Mouse (Mus musculus) CH12.LX (cell line): ENCODE measurements around the gene Prap1. TPM values are rescaled to one million over a fixed set of nuclear protein-coding genes. Genes with fewer than 3 reads are reported as not detected.
A peak's percentile ranks its signal among the peaks of the same experiment; 100 is the strongest.

Source experiments
- DNase-seq: peaks from one replicate; pipeline ENCODE4 v3.0.0-alpha.2; 2013; ENCODE audit errors: extremely low read depth
- H3K27ac ChIP-seq: 2 replicates; pipeline ENCODE4 v1.5.1; 2012; ENCODE audit warnings: low read depth, mild to moderate bottlenecking, control low read depth, moderate library complexity; ENCODE audit not compliant: insufficient read depth
- H3K27me3 ChIP-seq: replicated peaks from 2 replicates; pipeline ENCODE3; 2012; ENCODE audit warnings: inconsistent platforms
- H3K36me3 ChIP-seq, 2 experiments: replicated peaks in 1 of 2; 2 replicates each; pipeline versions ENCODE3 to v1.6.1; 2012; ENCODE audit warnings: inconsistent platforms in 1 of 2, low read length in 1 of 2, mild to moderate bottlenecking in 1 of 2, mixed read lengths in 1 of 2, moderate library complexity in 1 of 2; ENCODE audit not compliant: control insufficient read depth in 1 of 2, insufficient read depth in 1 of 2
- H3K4me1 ChIP-seq, 2 experiments: 2 replicates each; pipeline ENCODE4 v1.6.1; 2012; ENCODE audit warnings: inconsistent platforms in 1 of 2, moderate library complexity in 1 of 2; ENCODE audit not compliant: insufficient read depth in 2 of 2, control insufficient read depth in 1 of 2
- H3K4me2 ChIP-seq: 2 replicates; pipeline ENCODE4 v1.6.1; 2012; ENCODE audit warnings: low read depth, mild to moderate bottlenecking, control low read depth; ENCODE audit not compliant: poor library complexity, insufficient read depth, severe bottlenecking
- H3K4me3 ChIP-seq, 3 experiments: fragments of 150-350 bp in 1 of 3; sonication (generic) in 1 of 3; replicated peaks in 1 of 3; 2 replicates each; pipeline versions ENCODE3 to v1.5.1; 2011 to 2012; ENCODE audit warnings: low read depth in 2 of 3, low read length in 2 of 3, mild to moderate bottlenecking in 2 of 3, moderate library complexity in 2 of 3, control low read depth in 1 of 3, improper control_type of control experiment in 1 of 3, inconsistent platforms in 1 of 3, mixed read lengths in 1 of 3; ENCODE audit not compliant: poor library complexity in 1 of 3
- H3K79me2 ChIP-seq: replicated peaks from 2 replicates; pipeline ENCODE4 v1.6.1; 2012; ENCODE audit warnings: mild to moderate bottlenecking, moderate library complexity; ENCODE audit not compliant: control insufficient read depth, poor library complexity, insufficient read depth, severe bottlenecking; ENCODE audit errors: extremely low read depth
- H3K9ac ChIP-seq: 2 replicates; pipeline ENCODE4 v1.6.1; 2012; ENCODE audit warnings: low read depth, mild to moderate bottlenecking, control low read depth, moderate library complexity; ENCODE audit not compliant: insufficient read depth
- H3K9me3 ChIP-seq: replicated peaks from 2 replicates; pipeline ENCODE3; 2012; ENCODE audit warnings: low read length, inconsistent platforms, mixed read lengths
- CHD1 ChIP-seq: IDR thresholded peaks from 2 replicates; pipeline ENCODE4 v1.6.1; 2012; ENCODE audit warnings: low read depth, low read length, improper control_type of control experiment, inconsistent platforms
- CTCF ChIP-seq, 2 experiments: IDR thresholded peaks in 1 of 2; conservative IDR thresholded peaks in 1 of 2; 2 replicates each; pipeline ENCODE4 v1.5.1; 2011 to 2012; ENCODE audit warnings: low read depth in 2 of 2, low read length in 2 of 2, improper control_type of control experiment in 1 of 2, inconsistent platforms in 1 of 2, mild to moderate bottlenecking in 1 of 2, moderate library complexity in 1 of 2
- E2F4 ChIP-seq: IDR thresholded peaks from 2 replicates; pipeline ENCODE4 v1.6.1; 2011; ENCODE audit warnings: low read depth, low read length, improper control_type of control experiment; ENCODE audit not compliant: insufficient replicate concordance
- ELF1 ChIP-seq: IDR thresholded peaks from 2 replicates; pipeline ENCODE4 v1.6.1; 2014; ENCODE audit warnings: low read depth, mild to moderate bottlenecking, inconsistent platforms, low read length, improper control_type of control experiment
- EP300 ChIP-seq: IDR thresholded peaks from 2 replicates; pipeline ENCODE4 v1.6.1; 2011; ENCODE audit warnings: low read length, improper control_type of control experiment
- HCFC1 ChIP-seq: IDR thresholded peaks from 2 replicates; pipeline ENCODE4 v1.6.1; 2012; ENCODE audit warnings: low read depth, mild to moderate bottlenecking, inconsistent platforms, low read length, improper control_type of control experiment
- JUND ChIP-seq: conservative IDR thresholded peaks from 2 replicates; pipeline ENCODE4 v1.6.1; 2011; ENCODE audit warnings: low read depth, low read length, improper control_type of control experiment
- MAFK ChIP-seq: IDR thresholded peaks from 2 replicates; pipeline ENCODE4 v1.6.1; 2011; ENCODE audit warnings: low read length, improper control_type of control experiment; ENCODE audit not compliant: insufficient replicate concordance
- MEF2A ChIP-seq: IDR thresholded peaks from 2 replicates; pipeline ENCODE4 v1.6.1; 2014; ENCODE audit warnings: low read depth, mild to moderate bottlenecking, inconsistent platforms, low read length, improper control_type of control experiment, borderline replicate concordance
- PAX5 ChIP-seq: IDR thresholded peaks from 2 replicates; pipeline ENCODE4 v1.6.1; 2012; ENCODE audit warnings: low read length, inconsistent platforms, mixed read lengths
- POLR2AphosphoS2 ChIP-seq: IDR thresholded peaks from 2 replicates; pipeline ENCODE4 v1.6.1; 2011; ENCODE audit warnings: low read depth, low read length, improper control_type of control experiment
- RAD21 ChIP-seq: IDR thresholded peaks from 2 replicates; pipeline ENCODE4 v1.6.1; 2011; ENCODE audit warnings: low read depth, mild to moderate bottlenecking, low read length, improper control_type of control experiment, moderate library complexity
- RCOR1 ChIP-seq: conservative IDR thresholded peaks from 2 replicates; pipeline ENCODE4 v1.6.1; 2012; ENCODE audit warnings: low read depth, mild to moderate bottlenecking, inconsistent platforms, low read length, improper control_type of control experiment
- SIN3A ChIP-seq: IDR thresholded peaks from 2 replicates; pipeline ENCODE4 v1.6.1; 2012; ENCODE audit warnings: low read length, improper control_type of control experiment, inconsistent platforms
- SMC3 ChIP-seq: IDR thresholded peaks from 2 replicates; pipeline ENCODE4 v1.6.1; 2011; ENCODE audit warnings: low read depth, low read length, improper control_type of control experiment
- TBP ChIP-seq: conservative IDR thresholded peaks from 2 replicates; pipeline ENCODE4 v1.6.1; 2011; ENCODE audit warnings: low read depth, low read length, improper control_type of control experiment
- TCF12 ChIP-seq: IDR thresholded peaks from 2 replicates; pipeline ENCODE4 v1.6.1; 2014; ENCODE audit warnings: low read depth, mild to moderate bottlenecking, inconsistent platforms, low read length, improper control_type of control experiment
- UBTF ChIP-seq: IDR thresholded peaks from 2 replicates; pipeline ENCODE4 v1.6.1; 2012; ENCODE audit warnings: low read depth, mild to moderate bottlenecking, inconsistent platforms, low read length, improper control_type of control experiment, moderate library complexity
- USF1 ChIP-seq: IDR thresholded peaks from 2 replicates; pipeline ENCODE4 v1.6.1; 2014; ENCODE audit warnings: low read depth, mild to moderate bottlenecking, inconsistent platforms, low read length, improper control_type of control experiment
- USF2 ChIP-seq: conservative IDR thresholded peaks from 2 replicates; pipeline ENCODE4 v1.6.1; 2011; ENCODE audit warnings: low read depth, low read length, improper control_type of control experiment
- ZC3H11A ChIP-seq: IDR thresholded peaks from 2 replicates; pipeline ENCODE4 v1.6.1; 2012; ENCODE audit warnings: low read depth, mild to moderate bottlenecking, inconsistent platforms, low read length, improper control_type of control experiment
- ZKSCAN1 ChIP-seq: IDR thresholded peaks from 2 replicates; pipeline ENCODE4 v1.6.1; 2012; ENCODE audit warnings: low read depth, inconsistent platforms, low read length, improper control_type of control experiment, borderline replicate concordance
- ZNF384 ChIP-seq: IDR thresholded peaks from 2 replicates; pipeline ENCODE4 v1.6.1; 2012; ENCODE audit warnings: low read depth, low read length, improper control_type of control experiment, inconsistent platforms
- dilution Hi-C: fragments of 300-500 bp; cut with MboI; formaldehyde crosslinking; loops from 2 replicates; pipeline ENCODE4 v1.14.3; 2020; ENCODE audit warnings: low sequenced_read_pairs; ENCODE audit not compliant: extremely low pct_unique_long_range_greater_than_20kb, extremely low pct_ligation_motif_present
- in situ Hi-C: fragments of 300-500 bp; cut with MboI; formaldehyde crosslinking; loops from 3 replicates; pipeline ENCODE4 v1.14.3; 2019; ENCODE audit warnings: low sequenced_read_pairs, low pct_ligation_motif_present, low pct_unique_long_range_greater_than_20kb, mixed read lengths
- polyA plus RNA-seq: library from polyadenylated mRNA; unstranded; fragments of >175 nt; gene quantifications from 2 replicates; pipeline ENCODE4 v1.2.1, GENCODE M21; 2012; ENCODE audit warnings: low read depth; ENCODE audit not compliant: insufficient read length
- total RNA-seq, 2 experiments: library from RNA; depleted of rRNA; stranded (reverse); fragments of 300-350 nt in 1 of 2; fragments of >200 nt in 1 of 2; gene quantifications; 2 replicates each; pipeline ENCODE4 v1.2.3; 2012 to 2014

The Prap1 gene
- total and polyA plus RNA-seq, 3 experiments, result not detected

GRCm38 (mm10) chr7:140082242-140082678, 10.9 kb upstream of the Prap1 start, which contains the start of gene Caly:
Caly (minus strand) TSS chr7:140082548.
- peaks cover 49% of the 10 kb centered on the region for H3K27me3 ChIP-seq
- dilution Hi-C loops (no loop called here), in situ Hi-C loops (loop anchor here (25.0 kb wide), 1 partner anchor 755 kb away; the partner anchor contains the start of genes Odf3, Scgb1c1 and Urah)
- no peak within 1 kb of the TSS for H3K9ac ChIP-seq
- no peaks in the 10 kb centered on the region for H3K9me3 ChIP-seq
- H3K36me3 ChIP-seq, result no peaks in the 10 kb centered on the region
- H3K4me1 ChIP-seq, result peaks cover 17 to 22% of the 10 kb centered on the region in 2 experiments
- H3K79me2 ChIP-seq, result no peaks in the 10 kb centered on the region
- H3K27ac ChIP-seq, result no peak within 1 kb of the TSS
- peak within 1 kb of the TSS; percentile 68 for H3K4me2 ChIP-seq
- no peak within 1 kb of the TSS for H3K4me3 ChIP-seq
- no peak for TF ChIP-seq EP300
- TF ChIP-seq USF2, result no peak
- peak; percentile 8 for TF ChIP-seq RAD21
- TF ChIP-seq HCFC1, result no peak
- TF ChIP-seq SMC3, result peak; percentile 66
- peak in 1 of 2 experiments; percentile 53; a peak in 2 of 4 replicates for TF ChIP-seq CTCF (conservative IDR thresholded peaks at IDR 0.05 in 1 of 2, IDR thresholded peaks at IDR 0.05 in 1 of 2; ENCODE audit: low read depth in 2 of 2, low read length in 2 of 2)
- no peak for TF ChIP-seq JUND
- no peak for TF ChIP-seq ZNF384
- TF ChIP-seq MAFK, result no peak
- TF ChIP-seq UBTF, result no peak
- TF ChIP-seq MEF2A, result no peak
- TF ChIP-seq ZKSCAN1, result no peak
- TF ChIP-seq TBP, result no peak
- no peak for TF ChIP-seq PAX5
- DNase-seq, result no peak

DNA sequence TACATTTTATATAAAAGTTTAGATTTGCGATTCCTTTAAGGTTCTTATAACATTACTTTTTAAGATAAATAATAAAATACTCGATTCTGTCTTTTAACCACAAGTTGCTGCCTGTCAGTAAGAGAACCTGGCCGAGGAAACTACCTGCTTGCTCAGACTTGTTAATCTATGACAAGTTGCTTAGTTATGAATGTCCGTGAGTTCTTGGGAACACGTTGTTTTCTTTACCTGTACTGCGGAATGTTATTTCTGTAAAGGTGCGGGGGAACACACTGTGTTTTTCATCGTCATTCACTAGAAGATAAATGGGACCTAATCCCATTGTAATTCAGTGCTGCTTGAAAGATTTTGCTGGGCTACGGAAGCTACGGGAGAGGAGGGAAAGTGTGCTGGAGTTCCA, 2.6 kb upstream of the Prap1 start:
- Histone ChIP-seq H3K27me3 (no peaks in the 10 kb centered on the region), H3K4me2 (no peak overlapping the region), H3K4me3 (no peak overlapping the region), H3K4me1 (no peaks in the 10 kb centered on the region), H3K79me2 (no peaks in the 10 kb centered on the region), H3K27ac (no peak overlapping the region), H3K9ac (no peak overlapping the region), H3K36me3 (no peaks in the 10 kb centered on the region), H3K9me3 (no peaks in the 10 kb centered on the region)
- in situ Hi-C loops (loop anchor here (25.0 kb wide), 1 partner anchor 747 kb away; the partner anchor contains the start of genes Odf3, Scgb1c1 and Urah), dilution Hi-C loops (no loop called here)
- TF ChIP-seq CHD1 (no peak), SMC3 (no peak), SIN3A (no peak), ZC3H11A (no peak), USF1 (no peak), TCF12 (no peak), ELF1 (no peak), RCOR1 (no peak), E2F4 (no peak), POLR2AphosphoS2 (no peak)
- DNase-seq, result no peak
